Mouse (Mus musculus): Measurements from ENCODE around the gene Ppara. TPM values are rescaled to one million over a fixed set of nuclear protein-coding genes. Genes with fewer than 3 reads are reported as not detected.

Ppara gene
- polyA plus RNA-seq, 1 experiment from 2014 or later: 2.3 TPM

- Histone ChIP-seq H3K27me3 (ENCODE audit: control insufficient read depth, insufficient read depth, low read length) (0 out of 2 replicates have a peak, but pooled peaks cover 3% of the 10 kb centered on the region), H3K4me2 (replicated peaks; ENCODE audit: low read depth, low read length) (no peak overlapping the region), H3K9me3 (ENCODE audit: control insufficient read depth, low read length) (no peaks in the 10 kb centered on the region), H3K4me3 (ENCODE audit: low read length) (no peak overlapping the region), H3K27ac (ENCODE audit: low read depth, low read length) (no peak overlapping the region), H3K9ac (ENCODE audit: low read depth, low read length) (no peak overlapping the region), H3K36me3 (ENCODE audit: control insufficient read depth, insufficient read depth, low read length) (no peaks in the 10 kb centered on the region), H3K4me1 (ENCODE audit: control insufficient read depth, insufficient read depth, low read length) (no peaks in the 10 kb centered on the region)
- WGBS: 10% methylated on average over 7 of the region's 7 CpGs
- ATAC-seq (ENCODE audit: low FRiP score, low TSS enrichment): 0 out of 2 replicates have a peak, but pooled peaks have one; percentile 29
Measured at GRCm38 (mm10) chr15:85716045-85716444, 18.7 kb upstream of the Ppara start.

- ATAC-seq (ENCODE audit: low FRiP score, low TSS enrichment): no peak
- H3K27ac ChIP-seq (ENCODE audit: low read depth, low read length): no peak overlapping the region
- H3K4me1 ChIP-seq (ENCODE audit: control insufficient read depth, insufficient read depth, low read length): no peaks in the 10 kb centered on the region
- H3K27me3 ChIP-seq (ENCODE audit: control insufficient read depth, insufficient read depth, low read length): peaks cover 3% of the 10 kb centered on the region; the same call in 1 of the 2 replicates
- WGBS: 76% methylated on average over 5 of the region's 5 CpGs
- no peaks in the 10 kb centered on the region for H3K9me3 ChIP-seq (ENCODE audit: control insufficient read depth, low read length)
- H3K4me2 ChIP-seq (replicated peaks; ENCODE audit: low read depth, low read length): no peak overlapping the region
- no peak overlapping the region for H3K9ac ChIP-seq (ENCODE audit: low read depth, low read length)
- H3K4me3 ChIP-seq (ENCODE audit: low read length): no peak overlapping the region
- H3K36me3 ChIP-seq (ENCODE audit: control insufficient read depth, insufficient read depth, low read length): no peaks in the 10 kb centered on the region
Measured at GRCm38 (mm10) chr15:85716591-85716990, 18.2 kb upstream of the Ppara start.

GRCm38 (mm10) chr15:85717008-85717407 is 17.8 kb upstream of the Ppara start:
- Histone ChIP-seq H3K36me3 (ENCODE audit: control insufficient read depth, insufficient read depth, low read length) (no peaks in the 10 kb centered on the region), H3K4me3 (ENCODE audit: low read length) (no peak overlapping the region), H3K4me1 (ENCODE audit: control insufficient read depth, insufficient read depth, low read length) (no peaks in the 10 kb centered on the region), H3K4me2 (replicated peaks; ENCODE audit: low read depth, low read length) (no peak overlapping the region), H3K9me3 (ENCODE audit: control insufficient read depth, low read length) (no peaks in the 10 kb centered on the region), H3K27me3 (ENCODE audit: control insufficient read depth, insufficient read depth, low read length) (peaks cover 3% of the 10 kb centered on the region; the same call in 1 of the 2 replicates), H3K27ac (ENCODE audit: low read depth, low read length) (no peak overlapping the region), H3K9ac (ENCODE audit: low read depth, low read length) (no peak overlapping the region)
- no peak for ATAC-seq (ENCODE audit: low FRiP score, low TSS enrichment)
- WGBS: 71% methylated on average over 4 of the region's 4 CpGs

- H3K36me3 ChIP-seq (ENCODE audit: control insufficient read depth, insufficient read depth, low read length): no peaks in the 10 kb centered on the region
- H3K9ac ChIP-seq (ENCODE audit: low read depth, low read length): no peak overlapping the region
- no peaks in the 10 kb centered on the region for H3K9me3 ChIP-seq (ENCODE audit: control insufficient read depth, low read length)
- no peaks in the 10 kb centered on the region for H3K4me1 ChIP-seq (ENCODE audit: control insufficient read depth, insufficient read depth, low read length)
- H3K27me3 ChIP-seq (ENCODE audit: control insufficient read depth, insufficient read depth, low read length): peaks cover 3% of the 10 kb centered on the region; the same call in 1 of the 2 replicates
- ATAC-seq (ENCODE audit: low FRiP score, low TSS enrichment): no peak
- no peak overlapping the region for H3K4me3 ChIP-seq (ENCODE audit: low read length)
- no peak overlapping the region for H3K27ac ChIP-seq (ENCODE audit: low read depth, low read length)
- 77% methylated on average over 2 of the region's 2 CpGs for WGBS
- H3K4me2 ChIP-seq (replicated peaks; ENCODE audit: low read depth, low read length): no peak overlapping the region
Measured at GRCm38 (mm10) chr15:85717800-85718199, 17.0 kb upstream of the Ppara start.

- H3K4me2 ChIP-seq (replicated peaks; ENCODE audit: low read depth, low read length): no peak overlapping the region
- H3K36me3 ChIP-seq (ENCODE audit: control insufficient read depth, insufficient read depth, low read length): no peaks in the 10 kb centered on the region
- 74% methylated on average over 7 of the region's 7 CpGs for whole genome bisulfite sequencing
- H3K4me3 ChIP-seq (ENCODE audit: low read length): no peak overlapping the region
- no peaks in the 10 kb centered on the region for H3K4me1 ChIP-seq (ENCODE audit: control insufficient read depth, insufficient read depth, low read length)
- no peak overlapping the region for H3K9ac ChIP-seq (ENCODE audit: low read depth, low read length)
- no peaks in the 10 kb centered on the region for H3K9me3 ChIP-seq (ENCODE audit: control insufficient read depth, low read length)
- no peak for ATAC-seq (ENCODE audit: low FRiP score, low TSS enrichment)
- H3K27ac ChIP-seq (ENCODE audit: low read depth, low read length): no peak overlapping the region
- peaks cover 3% of the 10 kb centered on the region; the same call in 1 of the 2 replicates for H3K27me3 ChIP-seq (ENCODE audit: control insufficient read depth, insufficient read depth, low read length)
Measured at GRCm38 (mm10) chr15:85719017-85719416, 15.8 kb upstream of the Ppara start.

GRCm38 (mm10) chr15:85720366-85720841 is 14.4 kb upstream of the Ppara start:
- H3K27ac ChIP-seq (ENCODE audit: low read depth, low read length): no peak overlapping the region
- no peak for ATAC-seq (ENCODE audit: low FRiP score, low TSS enrichment)
- H3K36me3 ChIP-seq (ENCODE audit: control insufficient read depth, insufficient read depth, low read length): no peaks in the 10 kb centered on the region
- H3K4me1 ChIP-seq (ENCODE audit: control insufficient read depth, insufficient read depth, low read length): no peaks in the 10 kb centered on the region
- H3K9ac ChIP-seq (ENCODE audit: low read depth, low read length): no peak overlapping the region
- no peak overlapping the region for H3K4me3 ChIP-seq (ENCODE audit: low read length)
- peaks cover 3% of the 10 kb centered on the region; the same call in 1 of the 2 replicates for H3K27me3 ChIP-seq (ENCODE audit: control insufficient read depth, insufficient read depth, low read length)
- H3K4me2 ChIP-seq (replicated peaks; ENCODE audit: low read depth, low read length): no peak overlapping the region
- WGBS: 48% methylated on average over 6 of the region's 6 CpGs
- no peaks in the 10 kb centered on the region for H3K9me3 ChIP-seq (ENCODE audit: control insufficient read depth, low read length)

- no peak overlapping the region for H3K9ac ChIP-seq (ENCODE audit: low read depth, low read length)
- no peak overlapping the region for H3K4me3 ChIP-seq (ENCODE audit: low read length)
- H3K4me2 ChIP-seq (replicated peaks; ENCODE audit: low read depth, low read length): no peak overlapping the region
- 40% methylated on average over 11 of the region's 11 CpGs for WGBS
- H3K9me3 ChIP-seq (ENCODE audit: control insufficient read depth, low read length): no peaks in the 10 kb centered on the region
- H3K27ac ChIP-seq (ENCODE audit: low read depth, low read length): no peak overlapping the region
- H3K27me3 ChIP-seq (ENCODE audit: control insufficient read depth, insufficient read depth, low read length): peaks cover 3% of the 10 kb centered on the region; the same call in 1 of the 2 replicates
- no peak; the same call in 1 of the 2 replicates for ATAC-seq (ENCODE audit: low FRiP score, low TSS enrichment)
- no peaks in the 10 kb centered on the region for H3K36me3 ChIP-seq (ENCODE audit: control insufficient read depth, insufficient read depth, low read length)
- H3K4me1 ChIP-seq (ENCODE audit: control insufficient read depth, insufficient read depth, low read length): no peaks in the 10 kb centered on the region
Measured at GRCm38 (mm10) chr15:85724271-85725165, 10.3 kb upstream of the Ppara start.

- WGBS: 90% methylated on average over 5 of the region's 5 CpGs
- H3K4me1 ChIP-seq (ENCODE audit: control insufficient read depth, insufficient read depth, low read length): no peaks in the 10 kb centered on the region
- ATAC-seq (ENCODE audit: low FRiP score, low TSS enrichment): no peak
- no peaks in the 10 kb centered on the region for H3K36me3 ChIP-seq (ENCODE audit: control insufficient read depth, insufficient read depth, low read length)
- H3K4me3 ChIP-seq (ENCODE audit: low read length): no peak overlapping the region
- H3K9ac ChIP-seq (ENCODE audit: low read depth, low read length): no peak overlapping the region
- no peak overlapping the region for H3K27ac ChIP-seq (ENCODE audit: low read depth, low read length)
- H3K9me3 ChIP-seq (ENCODE audit: control insufficient read depth, low read length): no peaks in the 10 kb centered on the region
- H3K4me2 ChIP-seq (replicated peaks; ENCODE audit: low read depth, low read length): no peak overlapping the region
- peaks cover 12% of the 10 kb centered on the region for H3K27me3 ChIP-seq (ENCODE audit: control insufficient read depth, insufficient read depth, low read length)
Measured at GRCm38 (mm10) chr15:85728224-85728623, 6.6 kb upstream of the Ppara start.

GRCm38 (mm10) chr15:85729256-85729655 is 5.5 kb upstream of the Ppara start:
- 83% methylated on average over 9 of the region's 9 CpGs for WGBS
- Histone ChIP-seq H3K36me3 (ENCODE audit: control insufficient read depth, insufficient read depth, low read length) (no peaks in the 10 kb centered on the region), H3K4me1 (ENCODE audit: control insufficient read depth, insufficient read depth, low read length) (no peaks in the 10 kb centered on the region), H3K9ac (ENCODE audit: low read depth, low read length) (no peak overlapping the region), H3K27me3 (ENCODE audit: control insufficient read depth, insufficient read depth, low read length) (peaks cover 20% of the 10 kb centered on the region), H3K27ac (ENCODE audit: low read depth, low read length) (no peak overlapping the region), H3K4me2 (replicated peaks; ENCODE audit: low read depth, low read length) (no peak overlapping the region), H3K9me3 (ENCODE audit: control insufficient read depth, low read length) (no peaks in the 10 kb centered on the region), H3K4me3 (ENCODE audit: low read length) (no peak overlapping the region)
- ATAC-seq (ENCODE audit: low FRiP score, low TSS enrichment): no peak

Measured in kidney, embryonic 14.5 days (tissue).